Comparison of ENCODE assay signal across 9 mouse cellular contexts in genomic region chr1:194929972-194930355, GRCm38 (mm10). TPM values are rescaled to one million over a fixed set of nuclear protein-coding genes. Genes with fewer than 3 reads are reported as not detected.
DNase-seq lines count a peak whose midpoint lies in the region; ATAC-seq and TF ChIP-seq lines count a peak whose summit lies in the region.
"Had no signal": no experiment of that assay in that cellular context is flagged by ENCODE, and none has a peak within 500 bp of the region (broad histone marks: within the 10 kb centered on the region; RNA-seq: fewer than 3 reads in every experiment).

No protein-coding gene starts in this region.

- WGBS in intestine, embryonic 14.5 days, result 40% methylated on average over 1 of the region's 1 CpGs
- WGBS in intestine, postnatal 0 days, result 66% methylated on average over 1 of the region's 1 CpGs
- 55% methylated on average over 1 of the region's 1 CpGs for WGBS in forebrain, embryonic 15.5 days

- no peak for DNase-seq in intestine, embryonic 14.5 days (ENCODE audit: low spot score)
- peak; percentile 63 for DNase-seq in brain, embryonic 14.5 days (ENCODE audit: low read depth)
- DNase-seq in gastrocnemius, postnatal 25 days, result peak; percentile 84
- DNase-seq in lung, postnatal 36 days, result peak; percentile 41
- DNase-seq in adrenal gland, adult 18-20 months (ENCODE audit: low spot score in 2 of 2), result no peak
- no peak for DNase-seq in T-cell, adult 2 months (ENCODE audit: low spot score)

- no peak for TF ChIP-seq CTCF in intestine, postnatal 0 days (IDR thresholded peaks at IDR 0.05; ENCODE audit: low read depth)
- TF ChIP-seq CTCF in brain, embryonic 14.5 days (IDR thresholded peaks at IDR 0.05; ENCODE audit: borderline replicate concordance, extremely low read depth, insufficient read depth, insufficient read length), result no peak

- no peak overlapping the region for H3K4me2 ChIP-seq in intestine, embryonic 14.5 days (ENCODE audit: low read length)
- no peak overlapping the region for H3K4me2 ChIP-seq in intestine, postnatal 0 days (replicated peaks; ENCODE audit: low read depth)
- H3K4me2 ChIP-seq in forebrain, embryonic 15.5 days (replicated peaks), result no peak overlapping the region

- no peak overlapping the region for H3K9ac ChIP-seq in intestine, embryonic 14.5 days (ENCODE audit: low read length)
- no peak overlapping the region for H3K9ac ChIP-seq in intestine, postnatal 0 days (ENCODE audit: low read depth, low read length)
- no peak overlapping the region for H3K9ac ChIP-seq in forebrain, embryonic 15.5 days (replicated peaks)

- H3K27ac ChIP-seq in intestine, embryonic 14.5 days (ENCODE audit: low read depth), result 0 out of 2 replicates have a peak overlapping the region, but pooled peaks have one; percentile 11
- H3K27ac ChIP-seq in intestine, postnatal 0 days (ENCODE audit: low read depth, low read length), result no peak overlapping the region
- no peak overlapping the region; the same call in 1 of the 2 replicates for H3K27ac ChIP-seq in forebrain, embryonic 15.5 days (replicated peaks)

- TF ChIP-seq POLR2A in brain, embryonic 14.5 days (IDR thresholded peaks at IDR 0.05; ENCODE audit: borderline replicate concordance, extremely low read depth, insufficient read depth, insufficient read length, poor library complexity, severe bottlenecking), result no peak

- H3K4me3 ChIP-seq in intestine, embryonic 14.5 days (ENCODE audit: low read depth, low read length), result no peak overlapping the region
- H3K4me3 ChIP-seq in intestine, postnatal 0 days (ENCODE audit: low read depth, low read length), result no peak overlapping the region
- H3K4me3 ChIP-seq in forebrain, embryonic 15.5 days, result no peak overlapping the region

- no peaks in the 10 kb centered on the region for H3K9me3 ChIP-seq in intestine, embryonic 14.5 days (ENCODE audit: control insufficient read depth, low read length)
- H3K9me3 ChIP-seq in intestine, postnatal 0 days (ENCODE audit: control insufficient read depth), result no peaks in the 10 kb centered on the region
- H3K9me3 ChIP-seq in forebrain, embryonic 15.5 days, result no peaks in the 10 kb centered on the region

- ATAC-seq in intestine, embryonic 14.5 days (replicated peaks; ENCODE audit: low FRiP score, low TSS enrichment, low read depth), result no peak
- ATAC-seq in intestine, postnatal 0 days, result no peak
- no peak; the same call in 1 of the 2 replicates for ATAC-seq in forebrain, embryonic 15.5 days (replicated peaks)
- ATAC-seq: midbrain, embryonic 16.5 days had no signal

- peaks cover 5% of the 10 kb centered on the region; the same call in 1 of the 2 replicates for H3K4me1 ChIP-seq in intestine, embryonic 14.5 days (replicated peaks; ENCODE audit: control insufficient read depth, insufficient read depth, low read length)
- no peaks in the 10 kb centered on the region for H3K4me1 ChIP-seq in intestine, postnatal 0 days (replicated peaks; ENCODE audit: control insufficient read depth, insufficient read depth, low read length)
- no peaks in the 10 kb centered on the region for H3K4me1 ChIP-seq in forebrain, embryonic 15.5 days

- no peaks in the 10 kb centered on the region for H3K36me3 ChIP-seq in intestine, embryonic 14.5 days (ENCODE audit: control insufficient read depth, insufficient read depth, low read length)
- H3K36me3 ChIP-seq in intestine, postnatal 0 days (ENCODE audit: control insufficient read depth, insufficient read depth), result no peaks in the 10 kb centered on the region
- no peaks in the 10 kb centered on the region for H3K36me3 ChIP-seq in forebrain, embryonic 15.5 days

- H3K27me3 ChIP-seq in intestine, embryonic 14.5 days (replicated peaks; ENCODE audit: control insufficient read depth, insufficient read depth, low read length), result no peaks in the 10 kb centered on the region
- H3K27me3 ChIP-seq in intestine, postnatal 0 days (replicated peaks; ENCODE audit: control insufficient read depth, insufficient read depth, low read length), result no peaks in the 10 kb centered on the region
- H3K27me3 ChIP-seq in forebrain, embryonic 15.5 days, result no peaks in the 10 kb centered on the region

RNA-seq across cellular contexts. Expression of gene Cd34, which starts 8.7 kb away (rescaled TPM):
- polyA plus RNA-seq in intestine, embryonic 14.5 days (2014; fragmentation: Nextera tagmentation; extraction: Ambion mirVana), result 53.2 and 58.7 TPM in 2 replicates
- 32.8 and 35.4 TPM in 2 replicates for polyA plus RNA-seq in intestine, postnatal 0 days (2015; fragmentation: Nextera tagmentation; extraction: Ambion mirVana)
- 27.9 and 33.1 TPM in 2 replicates for polyA plus RNA-seq in brain, embryonic 14.5 days (2012; rRNA removed)
- 10 to 100 TPM; 43.0 to 50.7 TPM for total RNA-seq in gastrocnemius, postnatal 25 days (2021)
- total RNA-seq in adrenal gland, adult 18-20 months (2021), result 10 to 100 TPM; 30.9 to 52.3 TPM
- polyA plus RNA-seq in forebrain, embryonic 15.5 days (2015; fragmentation: Nextera tagmentation; extraction: Ambion mirVana), result 25.2 and 26.3 TPM in 2 replicates

Comparison
In these comparisons a context has a peak if more than half of its experiments do, and no peak if none do; other contexts are left out.
1. DNase-seq: peak in brain, embryonic 14.5 days (single experiment), gastrocnemius, postnatal 25 days (single experiment) and lung, postnatal 36 days (single experiment); none in intestine, embryonic 14.5 days (single experiment), adrenal gland, adult 18-20 months (0 of 2) and T-cell, adult 2 months (single experiment).